Mouse (Mus musculus) left cerebral cortex, postnatal 4 days (tissue): Measurements from ENCODE around the gene Rbms2. TPM values are rescaled to one million over a fixed set of nuclear protein-coding genes. Genes with fewer than 3 reads are reported as not detected.

ENCODE experiments used
- DNase-seq: peaks from one replicate; pipeline ENCODE4 v3.0.0-alpha.2; 2022
- intact Hi-C: fragments of 180-260 bp; cut with DNase I; formaldehyde crosslinking; loops from one replicate; pipeline ENCODE4 v1.15.1; 2025
- total RNA-seq, 2 experiments: library from RNA; stranded (reverse); gene quantifications; 2 replicates each; pipeline ENCODE4 v1.2.3; 2021

The Rbms2 gene
- total RNA-seq, 2 experiments from 2014 or later = 12.7 to 13.0 TPM

DNA sequence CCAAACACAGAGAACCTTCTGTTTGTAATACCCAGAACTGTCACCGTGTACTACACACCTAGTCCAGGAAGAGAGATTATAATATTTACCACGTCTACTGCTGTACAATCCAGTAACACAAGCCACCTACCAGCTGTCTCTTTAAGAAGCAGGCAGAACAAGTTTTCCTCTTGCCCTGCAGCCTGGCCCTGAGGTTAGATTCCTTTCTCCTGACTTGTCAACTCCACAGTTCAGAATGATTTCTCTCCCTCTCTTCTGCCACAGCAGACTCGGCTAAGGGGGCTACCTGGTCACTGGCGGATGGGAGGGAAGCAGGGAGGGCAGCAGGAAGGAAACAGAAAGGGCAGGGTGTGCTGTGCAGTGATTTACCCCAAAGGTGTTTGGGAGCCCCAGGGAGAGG lies 36.4 kb downstream of the Rbms2 start:
- no peak for DNase-seq
- intact Hi-C loops = loop anchor here (5.0 kb wide), 1 partner anchor 44 kb away; no protein-coding TSS in a partner anchor

DNA sequence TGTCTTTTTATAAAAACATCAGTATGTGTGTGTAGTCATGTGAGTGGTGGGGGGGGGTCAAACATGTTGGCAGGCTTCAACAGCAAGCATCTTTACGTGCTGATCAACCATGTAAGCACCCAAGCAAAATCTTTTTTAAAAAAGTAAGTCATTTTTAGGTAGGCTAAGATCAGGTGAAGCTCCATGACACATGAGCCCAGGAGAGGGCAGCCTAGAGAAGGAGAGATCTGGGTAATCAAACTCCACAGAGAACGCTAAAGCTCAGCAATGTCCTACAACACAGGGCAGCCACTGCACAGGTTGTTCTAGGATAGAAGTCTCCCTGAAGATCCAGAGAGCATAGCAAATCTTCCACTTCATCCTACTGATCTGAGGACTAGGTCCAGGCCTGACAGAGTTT lies 37.9 kb downstream of the Rbms2 start:
- no peak for DNase-seq
- intact Hi-C loops = loop anchor here (5.0 kb wide), 1 partner anchor 45 kb away; no protein-coding TSS in a partner anchor

- intact Hi-C loops = loop anchor here (5.0 kb wide), 1 partner anchor 47 kb away; no protein-coding TSS in a partner anchor
- no peak for DNase-seq
These were observed 39.7 kb downstream of the Rbms2 start for GRCm38 (mm10) chr10:128140236-128140952.

GRCm38 (mm10) chr10:128135374-128135773 lies 44.7 kb downstream of the Rbms2 start:
- intact Hi-C loops = no loop called here
- DNase-seq = no peak

GRCm38 (mm10) chr10:128133650-128134332 lies 46.3 kb downstream of the Rbms2 start:
- no peak for DNase-seq
- intact Hi-C loops = no loop called here

GRCm38 (mm10) chr10:128131812-128132211 lies 48.3 kb downstream of the Rbms2 start:
- DNase-seq = no peak
- intact Hi-C loops = no loop called here

GRCm38 (mm10) chr10:128131297-128131696 lies 48.8 kb downstream of the Rbms2 start:
- no peak for DNase-seq
- intact Hi-C loops = no loop called here

DNA sequence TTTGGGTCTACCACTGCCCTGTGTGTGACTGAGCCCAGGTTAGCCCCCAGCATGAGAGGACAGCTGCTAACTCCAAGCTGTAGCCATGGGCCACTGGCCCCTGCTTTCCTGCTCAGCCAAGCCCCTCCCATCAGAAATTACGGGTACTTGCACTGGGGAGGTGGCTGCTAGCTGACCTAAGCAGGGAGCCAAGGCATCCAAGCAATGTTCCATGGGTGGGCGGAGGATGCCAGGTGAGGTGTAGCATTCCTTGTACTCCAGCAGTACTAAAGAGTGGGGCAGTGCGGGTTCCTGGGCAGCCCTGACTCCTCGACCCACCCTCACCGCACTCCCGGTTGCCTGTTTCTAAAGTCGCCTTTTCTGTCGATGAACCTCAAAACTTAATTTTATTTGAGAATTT lies 52.0 kb downstream of the Rbms2 start:
- no peak for DNase-seq
- intact Hi-C loops = no loop called here

GRCm38 (mm10) chr10:128127497-128127896 lies 52.6 kb downstream of the Rbms2 start:
- no peak for DNase-seq
- intact Hi-C loops = no loop called here

- intact Hi-C loops = no loop called here
- DNase-seq = no peak
These were observed 54.1 kb downstream of the Rbms2 start for GRCm38 (mm10) chr10:128125951-128126350.

DNA sequence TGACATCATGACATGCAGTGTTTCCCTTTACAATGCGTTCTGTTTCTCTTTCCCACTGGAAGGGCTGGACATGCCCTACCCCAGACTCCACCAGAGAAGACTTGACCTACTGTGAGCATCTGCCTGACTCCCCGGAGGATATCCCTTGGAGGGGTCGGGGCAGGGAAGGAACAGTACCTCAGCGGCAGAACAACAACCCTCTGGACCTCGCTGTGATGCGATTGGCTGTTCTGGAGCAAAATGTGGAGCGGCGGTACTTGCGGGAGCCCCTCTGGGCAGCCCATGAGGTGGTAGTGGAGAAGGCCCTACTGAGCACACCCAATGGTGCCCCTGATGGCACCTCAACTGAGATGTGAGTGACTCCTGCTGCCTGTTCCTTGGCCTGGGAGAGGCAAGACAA lies 55.3 kb downstream of the Rbms2 start:
- intact Hi-C loops = no loop called here
- DNase-seq = no peak

- intact Hi-C loops = no loop called here
- DNase-seq = no peak
These were observed 56.3 kb downstream of the Rbms2 start for GRCm38 (mm10) chr10:128123833-128124232.

DNA sequence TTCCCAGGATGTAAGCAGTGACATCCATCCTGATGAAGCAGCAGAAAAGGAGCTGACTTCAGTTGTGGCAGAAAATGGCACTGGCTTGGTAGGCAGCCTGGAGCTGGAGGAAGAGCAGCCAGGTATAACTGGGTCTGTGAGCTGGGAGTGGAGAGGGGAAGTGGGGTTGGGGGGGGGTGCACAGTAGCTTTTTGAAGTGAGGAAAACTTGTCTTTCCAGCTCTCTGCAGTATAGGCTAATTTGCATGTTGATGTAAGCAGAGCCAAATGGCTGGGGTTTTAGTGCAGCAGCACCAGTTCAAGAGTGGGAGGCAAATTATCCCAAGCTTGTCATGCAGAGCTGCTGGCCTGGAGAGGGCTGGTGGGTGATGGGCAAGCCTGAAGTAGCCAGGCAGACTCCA lies 68.9 kb downstream of the Rbms2 start:
- no peak for DNase-seq
- intact Hi-C loops = no loop called here

GRCm38 (mm10) chr10:128110103-128110761 lies 69.9 kb downstream of the Rbms2 start:
- no peak for DNase-seq
- intact Hi-C loops = no loop called here

GRCm38 (mm10) chr10:128097587-128097971 lies 82.5 kb downstream of the Rbms2 start:
- DNase-seq = peak; percentile 82
- intact Hi-C loops = no loop called here

GRCm38 (mm10) chr10:128096693-128097586 lies 83.2 kb downstream of the Rbms2 start:
- intact Hi-C loops = no loop called here
- DNase-seq = peak; percentile 92

- no peak for DNase-seq
- intact Hi-C loops = no loop called here
These were observed 83.8 kb downstream of the Rbms2 start for GRCm38 (mm10) chr10:128096313-128096692.

- intact Hi-C loops = no loop called here
- no peak for DNase-seq
These were observed 85.0 kb downstream of the Rbms2 start for GRCm38 (mm10) chr10:128095003-128095636.

GRCm38 (mm10) chr10:128094340-128094968 lies 85.6 kb downstream of the Rbms2 start:
- peak; percentile 75 for DNase-seq
- intact Hi-C loops = loop anchor here (5.0 kb wide), 1 partner anchor 93 kb away; no protein-coding TSS in a partner anchor
